In genomic region chr9:103365290-103366247, GRCm38 (mm10) we compare ENCODE assay signal across 8 mouse cellular contexts. TPM values are rescaled to one million over a fixed set of nuclear protein-coding genes. Genes with fewer than 3 reads are reported as not detected.
DNase-seq lines count a peak whose midpoint lies in the region; ATAC-seq lines count a peak whose summit lies in the region.

TSS of gene Cdv3 (minus strand) at chr9:103365840.

- no peaks in the 10 kb centered on the region for H3K9me3 ChIP-seq in intestine, embryonic 14.5 days (ENCODE audit: control insufficient read depth, low read length)

- WGBS in intestine, embryonic 14.5 days = 2% methylated on average over 80 of the region's 95 CpGs

- peak within 1 kb of the TSS; percentile 96 for H3K4me3 ChIP-seq in intestine, embryonic 14.5 days (ENCODE audit: low read depth, low read length)

- ATAC-seq in intestine, embryonic 14.5 days (replicated peaks; ENCODE audit: low FRiP score, low TSS enrichment, low read depth) = peak; percentile 96

- peak within 1 kb of the TSS; percentile 64 for H3K4me2 ChIP-seq in intestine, embryonic 14.5 days (ENCODE audit: low read length)

- peaks cover 33% of the 10 kb centered on the region for H3K36me3 ChIP-seq in intestine, embryonic 14.5 days (ENCODE audit: control insufficient read depth, insufficient read depth, low read length)

- H3K9ac ChIP-seq in intestine, embryonic 14.5 days (ENCODE audit: low read length) = peak within 1 kb of the TSS; percentile 87

- peaks cover 16% of the 10 kb centered on the region for H3K4me1 ChIP-seq in intestine, embryonic 14.5 days (replicated peaks; ENCODE audit: control insufficient read depth, insufficient read depth, low read length)

- H3K27ac ChIP-seq in intestine, embryonic 14.5 days (ENCODE audit: low read depth) = peak within 1 kb of the TSS; percentile 95

- intact Hi-C loops in left cerebral cortex, postnatal 14 days (cut with DNase I) = loop anchor here (10.0 kb wide), 1 partner anchor 109 kb away; no protein-coding TSS in a partner anchor

- H3K27me3 ChIP-seq in intestine, embryonic 14.5 days (replicated peaks; ENCODE audit: control insufficient read depth, insufficient read depth, low read length) = no peaks in the 10 kb centered on the region

- peak; percentile 93 to 94 for DNase-seq in adrenal gland, adult 18-20 months (ENCODE audit: low spot score in 2 of 2)
- DNase-seq in embryo, embryonic 11 days = peak; percentile 100
- DNase-seq in gastrocnemius, postnatal 25 days = peak; percentile 100
- DNase-seq in intestine, embryonic 14.5 days (ENCODE audit: low spot score) = peak; percentile 96
- DNase-seq in left cerebral cortex, postnatal 14 days (ENCODE audit: low spot score in 2 of 2) = peak; percentile 99 to 100
- DNase-seq in mesoderm, embryonic 11.5 days (ENCODE audit: low read depth, low spot score) = peak; percentile 100
- DNase-seq in right cerebral cortex, postnatal 36 days (ENCODE audit: low spot score in 2 of 2) = peak; percentile 99 to 100
- peak; percentile 100 for DNase-seq in yolk sac, embryonic 10.5 days (ENCODE audit: low spot score)

RNA-seq across cellular contexts. Expression of gene Cdv3, which starts in this region (rescaled TPM):
- 100 to 1,000 TPM; 156 to 299 TPM for total RNA-seq in adrenal gland, adult 18-20 months (2021)
- 100 to 1,000 TPM; 144 to 162 TPM for total RNA-seq in gastrocnemius, postnatal 25 days (2021)
- polyA plus RNA-seq in intestine, embryonic 14.5 days (2014; fragmentation: Nextera tagmentation; extraction: Ambion mirVana) = 85.0 and 99.1 TPM in 2 replicates
- total RNA-seq in left cerebral cortex, postnatal 14 days (2021) = 10 to 100 TPM; 85.8 to 93.4 TPM

Comparison
In these comparisons a context has a peak if more than half of its experiments do, and no peak if none do; other contexts are left out.
1. Peak in every context shown above with its lines: DNase-seq, ATAC-seq, H3K4me3 ChIP-seq and H3K27ac ChIP-seq.